Mouse (Mus musculus) kidney, postnatal 0 days (tissue): ENCODE measurements around the gene Kalrn. TPM values are rescaled to one million over a fixed set of nuclear protein-coding genes. Genes with fewer than 3 reads are reported as not detected.

Experiments used
- ATAC-seq: fragments of 200-750 bp; cut with Nextera tagmentation; replicated peaks from 2 replicates; pipeline ENCODE4 v1.8.0; 2017; ENCODE audit warnings: low read depth, moderate number of reproducible peaks, moderate TSS enrichment, moderate library complexity; ENCODE audit not compliant: low FRiP score
- DNase-seq: peaks from one replicate; pipeline ENCODE4 v3.0.0-alpha.2; 2016; ENCODE audit warnings: low spot score
- H3K27ac ChIP-seq: fragments of 300-500 bp; sonication (generic); 2 replicates; pipeline ENCODE4 v1.5.1; 2014; ENCODE audit warnings: mild to moderate bottlenecking
- H3K27me3 ChIP-seq: fragments of 300-500 bp; sonication (generic); 2 replicates; pipeline ENCODE4 v1.6.1; 2014; ENCODE audit warnings: low read length, mixed read lengths; ENCODE audit not compliant: insufficient read depth
- H3K36me3 ChIP-seq: fragments of 300-500 bp; sonication (generic); 2 replicates; pipeline ENCODE4 v1.6.1; 2014; ENCODE audit warnings: low read length, mixed read lengths; ENCODE audit not compliant: insufficient read depth
- H3K4me1 ChIP-seq: fragments of 300-500 bp; sonication (generic); replicated peaks from 2 replicates; pipeline ENCODE4 v1.6.1; 2014; ENCODE audit warnings: antibody characterized with exemption, low read length, mixed read lengths; ENCODE audit not compliant: insufficient read depth
- H3K4me2 ChIP-seq: fragments of 300-500 bp; sonication (generic); 2 replicates; pipeline ENCODE4 v1.6.1; 2014; ENCODE audit warnings: mild to moderate bottlenecking, low read length, moderate library complexity, mixed read lengths
- H3K4me3 ChIP-seq: fragments of 300-500 bp; sonication (generic); replicated peaks from 2 replicates; pipeline ENCODE4 v1.5.1; 2014; ENCODE audit warnings: low read depth, low read length
- H3K9ac ChIP-seq: fragments of 300-500 bp; sonication (generic); 2 replicates; pipeline ENCODE4 v1.6.1; 2014; ENCODE audit warnings: low read depth, low read length
- H3K9me3 ChIP-seq: fragments of 300-500 bp; sonication (generic); replicated peaks from 2 replicates; pipeline ENCODE4 v1.6.1; 2016; ENCODE audit warnings: low read length, inconsistent platforms, mixed read lengths
- CTCF ChIP-seq: IDR thresholded peaks from 2 replicates; pipeline ENCODE4 v1.5.1; 2016; ENCODE audit warnings: antibody characterized with exemption, low read depth, mild to moderate bottlenecking, moderate library complexity
- WGBS: fragments of 180-500 bp; shearing (Covaris S2); extraction: QIAGEN DNeasy Blood & Tissue Kit; methylation state at CpG from one replicate; pipeline ENCODE4 v1.1.7; 2014; 5-methylcytosine and 5-hydroxymethylcytosine counted together
- polyA plus RNA-seq: library from polyadenylated mRNA; unstranded; fragments of >200 nt; fragmentation: Nextera tagmentation; extraction: Ambion mirVana; gene quantifications from 2 replicates; pipeline ENCODE4 v1.2.1, GENCODE M21; 2015

Kalrn gene
- polyA plus RNA-seq, 1 experiment from 2014 or later = 20.0 TPM

DNA sequence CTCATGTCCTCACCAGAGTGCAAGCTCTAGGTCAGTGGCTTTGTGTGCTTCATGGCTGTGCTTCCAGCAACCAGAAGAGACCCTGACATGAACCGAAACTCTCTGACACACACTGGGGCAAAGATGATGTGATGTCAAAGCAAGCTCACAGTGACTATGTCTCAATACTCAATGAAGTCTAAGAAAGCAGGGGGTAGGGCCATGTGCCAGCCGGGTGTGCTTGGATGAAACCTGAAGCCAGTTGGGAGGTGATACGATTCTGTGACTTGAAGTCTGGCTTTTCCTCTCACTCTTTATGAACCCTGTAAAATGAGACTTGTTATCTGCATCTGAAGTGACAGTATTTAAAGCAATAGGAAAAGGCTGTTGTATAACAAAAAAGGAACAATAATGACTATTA is 501.2 kb downstream of the Kalrn start:
- Histone ChIP-seq H3K4me1 (no peaks in the 10 kb centered on the region), H3K27ac (no peak overlapping the region), H3K9me3 (0 out of 2 replicates have a peak, but pooled peaks cover 4% of the 10 kb centered on the region), H3K4me2 (no peak overlapping the region), H3K27me3 (no peaks in the 10 kb centered on the region), H3K9ac (no peak overlapping the region), H3K36me3 (no peaks in the 10 kb centered on the region), H3K4me3 (no peak overlapping the region)
- no peak for DNase-seq
- WGBS = 54% methylated on average over 3 of the region's 3 CpGs
- TF ChIP-seq CTCF = no peak
- ATAC-seq = no peak

DNA sequence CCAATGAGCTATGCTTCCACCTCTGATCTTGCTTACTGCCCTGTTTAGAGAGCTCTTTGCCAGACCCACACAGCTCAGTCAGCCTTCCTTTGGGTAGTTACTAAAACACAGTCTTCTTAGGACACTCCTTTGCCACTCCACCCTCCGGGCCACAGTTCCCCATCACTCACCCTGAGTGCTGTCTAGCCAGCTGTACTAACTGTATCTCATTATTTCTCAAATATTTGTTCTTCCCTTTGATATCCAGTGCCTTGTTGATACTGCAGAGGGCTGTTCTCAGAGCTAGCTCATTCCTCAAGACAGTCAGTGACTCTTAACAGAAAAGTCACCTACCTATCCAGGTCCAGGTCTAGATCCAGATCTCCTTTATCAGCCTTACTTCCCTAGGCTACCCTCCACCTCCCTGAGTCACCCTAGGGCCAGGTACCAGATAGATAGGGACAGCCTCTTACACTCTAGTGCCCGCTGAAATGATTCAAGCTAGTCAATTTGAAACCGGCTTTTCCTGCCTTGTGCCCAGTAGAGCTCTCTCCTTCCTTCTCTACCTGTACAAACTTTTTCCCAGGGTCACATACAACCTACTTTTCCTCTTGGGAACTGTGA is 502.0 kb downstream of the Kalrn start:
- H3K4me1 ChIP-seq = no peaks in the 10 kb centered on the region
- WGBS = 86% methylated on average over 3 of the region's 3 CpGs
- ATAC-seq (no peak), DNase-seq (no peak)
- H3K4me2 ChIP-seq = no peak overlapping the region
- no peak overlapping the region for H3K9ac ChIP-seq
- no peak for TF ChIP-seq CTCF
- 0 out of 2 replicates have a peak, but pooled peaks cover 4% of the 10 kb centered on the region for H3K9me3 ChIP-seq
- H3K27ac ChIP-seq = no peak overlapping the region
- no peaks in the 10 kb centered on the region for H3K27me3 ChIP-seq
- H3K4me3 ChIP-seq = no peak overlapping the region
- no peaks in the 10 kb centered on the region for H3K36me3 ChIP-seq

DNA sequence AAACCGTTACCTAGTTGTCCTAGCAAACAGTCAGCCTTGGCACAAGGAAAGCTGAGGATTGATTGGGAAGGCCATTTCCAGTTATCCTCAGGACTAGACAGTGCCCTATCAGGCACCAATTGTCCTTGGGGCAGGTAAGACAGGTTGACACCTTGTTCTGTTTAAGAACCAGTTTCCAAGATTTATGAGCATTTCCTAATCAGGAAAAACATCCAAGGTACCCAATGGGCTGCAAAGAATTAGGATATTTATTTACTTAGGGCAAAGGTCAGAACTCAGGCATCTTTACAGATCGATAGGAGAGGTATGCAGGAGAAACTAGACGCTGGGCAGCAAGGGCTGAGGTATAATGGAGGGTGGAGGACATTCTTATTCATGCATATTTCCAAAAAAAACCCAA is 503.9 kb downstream of the Kalrn start:
- H3K27me3 ChIP-seq = no peaks in the 10 kb centered on the region
- TF ChIP-seq CTCF = no peak
- H3K4me3 ChIP-seq = no peak overlapping the region
- WGBS = 63% methylated on average over 3 of the region's 3 CpGs
- H3K36me3 ChIP-seq = no peaks in the 10 kb centered on the region
- no peaks in the 10 kb centered on the region for H3K4me1 ChIP-seq
- DNase-seq = no peak
- H3K27ac ChIP-seq = no peak overlapping the region
- no peak overlapping the region for H3K4me2 ChIP-seq
- ATAC-seq = no peak
- no peak overlapping the region for H3K9ac ChIP-seq
- H3K9me3 ChIP-seq = 0 out of 2 replicates have a peak, but pooled peaks cover 4% of the 10 kb centered on the region

DNA sequence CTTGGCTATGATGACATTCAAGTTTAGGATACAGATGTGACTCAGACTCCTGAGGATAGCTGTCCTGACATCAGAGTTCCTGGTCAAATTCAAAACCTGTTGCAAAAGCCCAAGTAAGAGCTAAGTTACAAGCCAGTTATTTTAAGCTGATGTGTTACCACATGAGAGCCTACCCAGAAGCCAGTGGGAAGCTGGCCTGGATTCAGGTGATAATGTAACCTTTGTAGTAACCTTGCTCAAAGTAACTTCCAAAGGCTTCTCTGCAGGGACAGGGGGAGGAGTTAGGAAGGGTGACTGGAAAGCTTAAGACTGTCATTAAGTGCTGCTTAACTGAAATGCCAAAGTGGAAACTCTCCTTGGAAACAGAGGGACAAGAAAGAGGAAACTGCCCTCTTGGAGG is 506.4 kb downstream of the Kalrn start:
- H3K9ac ChIP-seq = no peak overlapping the region
- H3K36me3 ChIP-seq = no peaks in the 10 kb centered on the region
- no peak for ATAC-seq
- no peak overlapping the region for H3K4me3 ChIP-seq
- no peak overlapping the region for H3K4me2 ChIP-seq
- no peak overlapping the region for H3K27ac ChIP-seq
- DNase-seq = no peak
- TF ChIP-seq CTCF = no peak
- H3K9me3 ChIP-seq = no peaks in the 10 kb centered on the region
- H3K4me1 ChIP-seq = no peaks in the 10 kb centered on the region
- no peaks in the 10 kb centered on the region for H3K27me3 ChIP-seq

DNA sequence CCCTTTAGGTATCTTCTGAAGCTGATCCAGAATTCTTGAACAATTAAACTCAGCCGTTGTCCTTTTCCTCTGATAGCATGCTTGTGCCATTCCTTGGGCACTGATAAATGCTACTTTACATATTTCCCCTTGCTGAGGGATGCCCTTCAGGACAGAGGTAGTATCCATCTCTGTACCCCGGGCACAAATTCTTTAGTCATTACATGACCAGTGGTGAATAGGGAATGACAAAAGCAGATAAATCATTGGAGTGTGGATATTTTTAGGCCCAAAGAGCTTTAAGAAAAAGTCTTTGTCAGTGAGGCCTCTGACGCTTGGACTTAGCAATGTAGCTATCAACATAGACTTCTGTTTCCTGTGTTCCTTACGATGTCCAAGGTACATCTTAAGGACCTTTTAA is 507.0 kb downstream of the Kalrn start:
- ATAC-seq (no peak), DNase-seq (no peak)
- no peak overlapping the region for H3K4me3 ChIP-seq
- H3K27me3 ChIP-seq = no peaks in the 10 kb centered on the region
- H3K4me1 ChIP-seq = no peaks in the 10 kb centered on the region
- WGBS = 89% methylated on average over 4 of the region's 4 CpGs
- H3K27ac ChIP-seq = no peak overlapping the region
- TF ChIP-seq CTCF = no peak
- H3K9me3 ChIP-seq = no peaks in the 10 kb centered on the region
- no peaks in the 10 kb centered on the region for H3K36me3 ChIP-seq
- no peak overlapping the region for H3K4me2 ChIP-seq
- H3K9ac ChIP-seq = no peak overlapping the region

DNA sequence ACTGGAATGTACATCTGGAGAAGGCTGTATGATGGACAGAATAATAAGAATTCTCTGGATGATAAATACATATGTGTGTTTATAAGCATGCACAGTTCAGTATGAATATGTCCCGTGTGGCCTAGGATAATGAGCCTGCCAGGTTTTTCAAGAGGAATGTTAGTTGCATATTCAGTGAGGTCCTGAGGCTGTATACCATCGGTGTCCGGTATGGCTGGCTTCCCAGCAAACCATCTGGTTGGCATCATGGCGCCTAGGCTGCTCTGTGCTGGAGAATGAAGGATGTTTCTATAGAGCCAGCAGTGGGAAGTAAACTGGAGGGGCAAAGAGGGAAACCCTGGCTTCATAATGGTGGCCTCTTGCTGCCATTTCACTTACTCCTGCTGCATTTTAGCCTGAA is 510.0 kb downstream of the Kalrn start:
- Histone ChIP-seq H3K4me1 (no peaks in the 10 kb centered on the region), H3K27ac (no peak overlapping the region), H3K9ac (no peak overlapping the region), H3K4me3 (no peak overlapping the region), H3K27me3 (no peaks in the 10 kb centered on the region), H3K4me2 (no peak overlapping the region), H3K36me3 (no peaks in the 10 kb centered on the region), H3K9me3 (no peaks in the 10 kb centered on the region)
- WGBS = 78% methylated on average over 4 of the region's 4 CpGs
- DNase-seq (no peak), ATAC-seq (no peak)
- TF ChIP-seq CTCF = no peak

DNA sequence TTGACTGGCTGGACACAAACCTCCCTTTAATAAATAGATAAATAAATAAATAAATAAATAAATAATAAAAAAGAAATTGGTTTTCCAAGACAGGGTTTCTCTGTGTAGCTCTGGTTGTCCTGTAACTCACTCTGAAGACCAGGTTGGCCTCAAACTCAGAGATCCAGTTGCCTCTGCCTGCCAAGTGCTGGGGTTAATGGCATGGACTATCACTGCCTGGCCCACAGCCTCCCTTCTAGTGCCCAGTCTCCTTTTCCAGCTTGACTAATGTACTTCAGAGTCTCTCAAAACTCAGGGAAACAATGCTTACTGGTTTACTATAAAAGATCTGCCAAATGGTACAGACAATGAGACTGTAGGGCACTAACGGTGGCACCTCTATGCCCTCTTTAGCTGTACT is 511.7 kb downstream of the Kalrn start:
- WGBS = 91% methylated on average over 1 of the region's 1 CpGs
- Histone ChIP-seq H3K9ac (no peak overlapping the region), H3K4me3 (no peak overlapping the region), H3K4me1 (no peaks in the 10 kb centered on the region), H3K27ac (no peak overlapping the region), H3K4me2 (no peak overlapping the region), H3K27me3 (no peaks in the 10 kb centered on the region), H3K36me3 (no peaks in the 10 kb centered on the region), H3K9me3 (no peaks in the 10 kb centered on the region)
- no peak for TF ChIP-seq CTCF
- ATAC-seq (no peak), DNase-seq (no peak)
